Mouse (Mus musculus): Measurements from ENCODE around the gene Sec24a. TPM values are rescaled to one million over a fixed set of nuclear protein-coding genes. Genes with fewer than 3 reads are reported as not detected.
A peak's percentile ranks its signal among the peaks of the same experiment; 100 is the strongest.
"Not testable (repeated sequence)": the region's sequence is repeated elsewhere in the genome, so short reads cannot be mapped to it uniquely, and the experiment has no call there.

Sec24a gene
- polyA plus RNA-seq, 1 experiment from 2014 or later, result 14.3 TPM

DNA sequence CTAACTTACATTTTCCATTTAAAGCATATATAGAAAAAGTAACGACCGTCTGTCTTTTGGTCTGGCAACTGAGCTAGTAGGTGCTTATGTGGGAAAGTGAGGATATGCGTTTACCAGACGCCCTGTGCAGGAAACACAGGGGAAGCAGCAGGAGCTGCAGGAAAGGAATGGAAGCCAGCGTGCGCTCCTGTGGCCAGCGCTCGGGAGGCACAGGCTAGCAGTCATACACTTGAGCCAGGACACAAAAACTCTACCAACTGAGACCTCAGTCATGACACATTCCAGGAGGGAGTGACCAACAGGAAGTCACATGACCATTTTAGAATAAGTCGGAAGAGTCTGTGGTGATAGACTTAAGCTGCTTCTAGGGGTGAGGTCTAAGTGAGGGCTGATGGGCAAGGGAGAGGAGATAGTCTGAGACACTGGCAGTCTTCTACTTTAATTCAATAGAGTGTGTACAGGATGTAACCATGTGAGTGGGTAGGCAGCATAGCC, 17.4 kb upstream of the Sec24a start:
- H3K36me3 ChIP-seq, result peaks cover 54% of the 10 kb centered on the region
- no peak overlapping the region for H3K27ac ChIP-seq
- DNase-seq (ENCODE audit: low spot score), result no peak
- no peaks in the 10 kb centered on the region for H3K27me3 ChIP-seq (ENCODE audit: insufficient read depth, poor library complexity, severe bottlenecking)
- 84% methylated on average over 9 of the region's 9 CpGs for WGBS
- no peaks in the 10 kb centered on the region for H3K9me3 ChIP-seq
- H3K4me3 ChIP-seq, result no peak overlapping the region
- H3K4me1 ChIP-seq, result no peaks in the 10 kb centered on the region

GRCm38 (mm10) chr11:51777478-51777877, 14.0 kb upstream of the Sec24a start:
- H3K4me3 ChIP-seq, result no peak overlapping the region
- no peaks in the 10 kb centered on the region for H3K4me1 ChIP-seq
- WGBS, result 90% methylated on average over 5 of the region's 5 CpGs
- H3K9me3 ChIP-seq, result no peaks in the 10 kb centered on the region
- H3K27ac ChIP-seq, result no peak overlapping the region
- H3K36me3 ChIP-seq, result peaks cover 42% of the 10 kb centered on the region
- no peaks in the 10 kb centered on the region for H3K27me3 ChIP-seq (ENCODE audit: insufficient read depth, poor library complexity, severe bottlenecking)
- DNase-seq (ENCODE audit: low spot score), result no peak

DNA sequence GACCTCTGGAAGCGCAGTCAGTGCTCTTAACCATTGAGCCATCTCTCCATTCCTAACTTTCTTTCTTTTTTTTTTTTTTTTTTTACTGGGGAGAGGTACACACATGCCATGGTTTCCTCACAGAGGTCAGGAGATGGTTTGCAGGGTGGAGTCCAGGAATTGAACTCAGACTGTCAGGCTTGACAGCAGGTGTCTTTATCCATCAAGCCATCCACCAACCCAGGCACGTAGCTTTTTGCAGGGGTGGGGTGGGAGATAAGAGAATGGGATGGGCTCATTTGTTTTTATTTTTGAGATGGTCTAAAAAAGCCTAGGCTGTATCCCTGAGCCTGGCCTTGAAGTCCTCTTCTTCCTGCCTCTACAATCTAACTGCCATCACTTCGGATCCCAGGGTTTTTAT, 12.1 kb upstream of the Sec24a start:
- no peaks in the 10 kb centered on the region for H3K9me3 ChIP-seq
- peaks cover 26% of the 10 kb centered on the region for H3K36me3 ChIP-seq
- no peak overlapping the region for H3K27ac ChIP-seq
- no peaks in the 10 kb centered on the region for H3K27me3 ChIP-seq (ENCODE audit: insufficient read depth, poor library complexity, severe bottlenecking)
- no peaks in the 10 kb centered on the region for H3K4me1 ChIP-seq
- no peak overlapping the region for H3K4me3 ChIP-seq
- no peak for DNase-seq (ENCODE audit: low spot score)
- 87% methylated on average over 3 of the region's 3 CpGs for WGBS

DNA sequence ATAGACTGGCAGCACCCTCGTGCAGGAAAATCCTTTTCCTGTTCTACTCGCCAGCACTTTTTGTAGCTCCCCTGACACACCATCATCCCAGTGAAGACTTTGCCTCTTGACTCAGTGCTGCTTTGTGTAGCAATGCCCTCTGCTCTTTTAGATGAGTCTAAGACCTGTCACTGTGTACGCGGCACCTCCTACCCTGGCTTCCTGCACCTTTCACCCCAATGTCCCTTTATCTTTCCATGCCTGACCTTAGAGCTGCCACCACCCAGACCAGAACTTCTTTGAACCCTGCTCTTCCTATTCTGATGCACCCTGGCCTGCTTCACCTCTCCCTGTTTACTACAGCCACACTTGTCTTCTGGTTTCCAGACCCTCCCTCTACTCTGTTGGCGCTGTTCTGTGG, 4.9 kb upstream of the Sec24a start:
- Histone ChIP-seq H3K4me3 (no peak overlapping the region), H3K27ac (no peak overlapping the region), H3K27me3 (ENCODE audit: insufficient read depth, poor library complexity, severe bottlenecking) (no peaks in the 10 kb centered on the region), H3K4me1 (peaks cover 19% of the 10 kb centered on the region), H3K9me3 (no peaks in the 10 kb centered on the region), H3K36me3 (peaks cover 13% of the 10 kb centered on the region; the same call in 1 of the 2 replicates)
- WGBS, result 68% methylated on average over 5 of the region's 5 CpGs
- no peak for DNase-seq (ENCODE audit: low spot score)

- Histone ChIP-seq H3K36me3 (peaks cover 10% of the 10 kb centered on the region; the same call in 1 of the 2 replicates), H3K9me3 (no peaks in the 10 kb centered on the region), H3K4me3 (no peak overlapping the region), H3K4me1 (peaks cover 19% of the 10 kb centered on the region), H3K27ac (no peak overlapping the region), H3K27me3 (ENCODE audit: insufficient read depth, poor library complexity, severe bottlenecking) (no peaks in the 10 kb centered on the region)
- WGBS, result 78% methylated on average over 8 of the region's 8 CpGs
- DNase-seq (ENCODE audit: low spot score), result no peak
Observed at GRCm38 (mm10) chr11:51767579-51768220, 4.3 kb upstream of the Sec24a start.

DNA sequence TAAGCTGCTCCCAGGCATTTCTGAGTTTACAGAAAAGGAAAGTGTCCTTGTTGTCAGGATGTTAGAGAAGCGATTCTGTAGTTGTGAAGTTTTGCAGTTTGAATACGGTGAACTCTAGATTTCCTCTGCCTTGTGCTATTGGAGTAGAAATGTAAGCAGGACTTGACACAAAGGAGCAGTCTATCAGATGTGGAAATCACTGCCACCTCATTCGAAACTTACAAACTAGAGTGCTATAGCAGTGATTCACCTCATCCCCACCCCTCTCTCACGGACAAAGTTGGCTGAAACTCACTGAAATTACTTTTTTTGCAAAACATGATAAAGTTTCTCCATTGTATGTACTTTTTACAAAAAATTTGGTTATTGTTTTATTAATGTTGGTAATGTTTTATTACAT, 1.4 kb upstream of the Sec24a start:
- Histone ChIP-seq H3K4me3 (peak overlapping the region; percentile 94; the same call in 1 of the 2 replicates), H3K36me3 (0 out of 2 replicates have a peak, but pooled peaks cover 4% of the 10 kb centered on the region), H3K27ac (no peak overlapping the region), H3K4me1 (peaks cover 19% of the 10 kb centered on the region), H3K27me3 (ENCODE audit: insufficient read depth, poor library complexity, severe bottlenecking) (0 out of 2 replicates have a peak, but pooled peaks cover 5% of the 10 kb centered on the region), H3K9me3 (no peaks in the 10 kb centered on the region)
- WGBS, result 85% methylated on average over 4 of the region's 4 CpGs
- DNase-seq (ENCODE audit: low spot score), result no peak

- Histone ChIP-seq H3K27me3 (ENCODE audit: insufficient read depth, poor library complexity, severe bottlenecking) (0 out of 2 replicates have a peak, but pooled peaks cover 5% of the 10 kb centered on the region), H3K9me3 (no peaks in the 10 kb centered on the region), H3K36me3 (0 out of 2 replicates have a peak, but pooled peaks cover 4% of the 10 kb centered on the region), H3K27ac (peak overlapping the region; percentile 90), H3K4me1 (peaks cover 19% of the 10 kb centered on the region), H3K4me3 (peak overlapping the region; percentile 94)
- 5% methylated on average over 13 of the region's 13 CpGs for WGBS
- DNase-seq (ENCODE audit: low spot score), result no peak
Observed at GRCm38 (mm10) chr11:51763955-51764354, 521 bp upstream of the Sec24a start.

GRCm38 (mm10) chr11:51761241-51761640, 2.2 kb downstream of the Sec24a start:
- Histone ChIP-seq H3K27me3 (ENCODE audit: insufficient read depth, poor library complexity, severe bottlenecking) (0 out of 2 replicates have a peak, but pooled peaks cover 5% of the 10 kb centered on the region), H3K36me3 (no peaks in the 10 kb centered on the region), H3K4me1 (peaks cover 10% of the 10 kb centered on the region), H3K27ac (no peak overlapping the region), H3K9me3 (no peaks in the 10 kb centered on the region), H3K4me3 (no peak overlapping the region)
- DNase-seq (ENCODE audit: low spot score), result no peak
- WGBS, result 68% methylated on average over 5 of the region's 5 CpGs

DNA sequence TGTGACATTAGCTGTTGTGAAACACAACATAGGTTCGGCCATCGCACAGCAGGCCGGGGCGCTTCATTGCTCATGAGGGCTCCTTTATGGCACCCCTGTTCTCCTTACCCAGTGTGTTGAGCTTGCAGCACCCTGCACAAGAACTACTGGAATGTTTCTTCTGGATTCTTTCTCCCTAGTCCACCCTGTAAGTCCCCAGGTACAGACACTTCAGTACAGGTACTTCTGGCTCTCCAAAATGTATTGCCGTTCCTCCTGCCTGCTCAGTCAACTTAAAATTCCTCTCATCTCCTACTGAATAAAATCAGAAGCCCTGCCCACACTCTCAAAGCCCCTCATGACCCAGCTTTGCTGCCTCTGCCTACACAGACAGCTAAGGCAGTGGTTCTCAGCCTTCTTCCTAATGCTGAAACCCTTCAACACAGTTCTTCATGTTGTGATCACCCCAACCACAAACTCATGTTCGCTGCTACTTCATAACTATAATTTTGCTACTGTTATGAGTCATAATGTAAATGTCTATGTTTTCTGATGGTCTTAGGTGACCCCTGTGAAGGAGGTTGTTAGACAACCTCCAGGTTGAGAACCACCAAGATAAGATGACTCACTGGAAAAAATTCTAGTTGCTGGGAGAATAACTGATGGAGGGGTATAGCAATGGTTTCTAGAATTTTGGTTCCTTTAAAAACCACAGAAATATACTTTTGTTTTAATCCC, 3.3 kb downstream of the Sec24a start:
- H3K36me3 ChIP-seq, result no peaks in the 10 kb centered on the region
- no peak overlapping the region for H3K4me3 ChIP-seq
- peaks cover 13% of the 10 kb centered on the region for H3K4me1 ChIP-seq
- no peaks in the 10 kb centered on the region for H3K9me3 ChIP-seq
- DNase-seq (ENCODE audit: low spot score), result no peak
- H3K27ac ChIP-seq, result no peak overlapping the region
- WGBS, result 78% methylated on average over 6 of the region's 6 CpGs
- H3K27me3 ChIP-seq (ENCODE audit: insufficient read depth, poor library complexity, severe bottlenecking), result 0 out of 2 replicates have a peak, but pooled peaks cover 5% of the 10 kb centered on the region

DNA sequence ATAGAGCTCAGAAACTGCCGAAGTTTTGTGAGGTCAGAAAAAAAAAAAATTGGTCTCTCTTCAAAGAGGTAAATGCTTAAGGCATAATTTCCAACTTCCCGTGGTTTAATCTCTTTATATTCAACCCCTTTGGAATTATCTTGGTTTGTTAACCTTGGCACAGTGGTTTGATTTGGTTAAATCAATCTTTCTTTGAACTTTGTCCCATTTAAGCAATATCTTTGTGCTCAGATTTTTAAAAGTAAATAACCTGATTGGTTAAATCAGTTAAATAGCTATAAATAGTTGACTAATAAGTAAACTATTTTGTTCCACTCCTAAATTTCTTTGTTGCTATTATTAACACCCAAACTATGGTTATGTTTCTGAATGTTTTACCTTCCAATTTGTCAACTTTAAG, 4.2 kb downstream of the Sec24a start:
- Histone ChIP-seq H3K4me3 (no peak overlapping the region), H3K27ac (no peak overlapping the region), H3K4me1 (peaks cover 14% of the 10 kb centered on the region), H3K36me3 (no peaks in the 10 kb centered on the region), H3K9me3 (no peaks in the 10 kb centered on the region), H3K27me3 (ENCODE audit: insufficient read depth, poor library complexity, severe bottlenecking) (0 out of 2 replicates have a peak, but pooled peaks cover 5% of the 10 kb centered on the region)
- DNase-seq (ENCODE audit: low spot score), result no peak
- 84% methylated on average over 2 of the region's 2 CpGs for WGBS

DNA sequence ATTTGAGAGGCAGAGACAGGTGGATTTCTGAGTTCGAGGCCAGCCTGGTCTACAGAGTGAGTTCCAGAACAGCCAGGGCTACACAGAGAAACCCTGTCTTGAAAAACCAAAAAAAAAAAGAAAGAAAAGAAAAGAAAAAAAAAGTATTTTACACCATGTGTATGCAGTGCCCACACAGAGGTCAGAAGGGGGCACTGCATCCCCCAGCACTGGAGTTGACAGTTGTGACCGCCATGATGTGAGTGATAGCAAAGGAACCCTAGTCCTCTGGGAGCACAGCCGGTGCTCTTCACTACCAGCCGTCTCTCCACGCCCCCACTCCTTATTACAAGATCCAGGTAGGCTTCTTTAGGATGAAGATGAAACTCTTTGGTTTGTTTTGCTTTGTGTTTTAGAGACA, 5.2 kb downstream of the Sec24a start:
- not testable (repeated sequence) for H3K4me3 ChIP-seq
- WGBS, result 86% methylated on average over 5 of the region's 5 CpGs

GRCm38 (mm10) chr11:51757625-51758024, 5.8 kb downstream of the Sec24a start:
- 0 out of 2 replicates have a peak, but pooled peaks cover 5% of the 10 kb centered on the region for H3K27me3 ChIP-seq (ENCODE audit: insufficient read depth, poor library complexity, severe bottlenecking)
- no peaks in the 10 kb centered on the region for H3K9me3 ChIP-seq
- no peak overlapping the region for H3K27ac ChIP-seq
- peaks cover 13% of the 10 kb centered on the region for H3K4me1 ChIP-seq
- 87% methylated on average over 5 of the region's 5 CpGs for WGBS
- H3K36me3 ChIP-seq, result no peaks in the 10 kb centered on the region
- no peak for DNase-seq (ENCODE audit: low spot score)
- no peak overlapping the region for H3K4me3 ChIP-seq

More for the DNA sequence above, 5.2 kb downstream of the Sec24a start:
- not testable (repeated sequence) for H3K27me3 ChIP-seq (ENCODE audit: insufficient read depth, poor library complexity, severe bottlenecking); H3K9me3 ChIP-seq; H3K36me3 ChIP-seq; H3K27ac ChIP-seq; DNase-seq (ENCODE audit: low spot score)
- peaks cover 13% of the 10 kb centered on the region for H3K4me1 ChIP-seq

- Histone ChIP-seq H3K27me3 (ENCODE audit: insufficient read depth, poor library complexity, severe bottlenecking) (0 out of 2 replicates have a peak, but pooled peaks cover 4% of the 10 kb centered on the region), H3K4me1 (peaks cover 13% of the 10 kb centered on the region), H3K36me3 (no peaks in the 10 kb centered on the region), H3K4me3 (peak overlapping the region; percentile 99), H3K9me3 (no peaks in the 10 kb centered on the region), H3K27ac (peak overlapping the region; percentile 95)
- DNase-seq (ENCODE audit: low spot score), result no peak
- 70% methylated on average over 11 of the region's 11 CpGs for WGBS
Observed at GRCm38 (mm10) chr11:51757023-51757422, 6.4 kb downstream of the Sec24a start.
